Mouse (Mus musculus) CH12.LX (cell line): ENCODE measurements around the gene March4. TPM values are rescaled to one million over a fixed set of nuclear protein-coding genes. Genes with fewer than 3 reads are reported as not detected.

Source experiments
- DNase-seq: peaks from one replicate; pipeline ENCODE4 v3.0.0-alpha.2; 2013; ENCODE audit errors: extremely low read depth
- H3K27ac ChIP-seq: 2 replicates; pipeline ENCODE4 v1.5.1; 2012; ENCODE audit warnings: low read depth, mild to moderate bottlenecking, control low read depth, moderate library complexity; ENCODE audit not compliant: insufficient read depth
- H3K27me3 ChIP-seq: replicated peaks from 2 replicates; pipeline ENCODE3; 2012; ENCODE audit warnings: inconsistent platforms
- H3K36me3 ChIP-seq, 2 experiments: replicated peaks in 1 of 2; 2 replicates each; pipeline versions ENCODE3 to v1.6.1; 2012; ENCODE audit warnings: inconsistent platforms in 1 of 2, low read length in 1 of 2, mild to moderate bottlenecking in 1 of 2, mixed read lengths in 1 of 2, moderate library complexity in 1 of 2; ENCODE audit not compliant: control insufficient read depth in 1 of 2, insufficient read depth in 1 of 2
- H3K4me1 ChIP-seq, 2 experiments: 2 replicates each; pipeline ENCODE4 v1.6.1; 2012; ENCODE audit warnings: inconsistent platforms in 1 of 2, moderate library complexity in 1 of 2; ENCODE audit not compliant: insufficient read depth in 2 of 2, control insufficient read depth in 1 of 2
- H3K4me2 ChIP-seq: 2 replicates; pipeline ENCODE4 v1.6.1; 2012; ENCODE audit warnings: low read depth, mild to moderate bottlenecking, control low read depth; ENCODE audit not compliant: poor library complexity, insufficient read depth, severe bottlenecking
- H3K4me3 ChIP-seq, 3 experiments: fragments of 150-350 bp in 1 of 3; sonication (generic) in 1 of 3; replicated peaks in 1 of 3; 2 replicates each; pipeline versions ENCODE3 to v1.5.1; 2011 to 2012; ENCODE audit warnings: low read depth in 2 of 3, low read length in 2 of 3, mild to moderate bottlenecking in 2 of 3, moderate library complexity in 2 of 3, control low read depth in 1 of 3, improper control_type of control experiment in 1 of 3, inconsistent platforms in 1 of 3, mixed read lengths in 1 of 3; ENCODE audit not compliant: poor library complexity in 1 of 3
- H3K79me2 ChIP-seq: replicated peaks from 2 replicates; pipeline ENCODE4 v1.6.1; 2012; ENCODE audit warnings: mild to moderate bottlenecking, moderate library complexity; ENCODE audit not compliant: control insufficient read depth, poor library complexity, insufficient read depth, severe bottlenecking; ENCODE audit errors: extremely low read depth
- H3K9ac ChIP-seq: 2 replicates; pipeline ENCODE4 v1.6.1; 2012; ENCODE audit warnings: low read depth, mild to moderate bottlenecking, control low read depth, moderate library complexity; ENCODE audit not compliant: insufficient read depth
- H3K9me3 ChIP-seq: replicated peaks from 2 replicates; pipeline ENCODE3; 2012; ENCODE audit warnings: low read length, inconsistent platforms, mixed read lengths
- BHLHE40 ChIP-seq: IDR thresholded peaks from 2 replicates; pipeline ENCODE4 v1.6.1; 2011; ENCODE audit warnings: mild to moderate bottlenecking, low read depth, low read length, improper control_type of control experiment
- CHD1 ChIP-seq: IDR thresholded peaks from 2 replicates; pipeline ENCODE4 v1.6.1; 2012; ENCODE audit warnings: low read depth, low read length, improper control_type of control experiment, inconsistent platforms
- CHD2 ChIP-seq: IDR thresholded peaks from 2 replicates; pipeline ENCODE4 v1.6.1; 2011; ENCODE audit warnings: low read length, improper control_type of control experiment
- CTCF ChIP-seq, 2 experiments: IDR thresholded peaks in 1 of 2; conservative IDR thresholded peaks in 1 of 2; 2 replicates each; pipeline ENCODE4 v1.5.1; 2011 to 2012; ENCODE audit warnings: low read depth in 2 of 2, low read length in 2 of 2, improper control_type of control experiment in 1 of 2, inconsistent platforms in 1 of 2, mild to moderate bottlenecking in 1 of 2, moderate library complexity in 1 of 2
- E2F4 ChIP-seq: IDR thresholded peaks from 2 replicates; pipeline ENCODE4 v1.6.1; 2011; ENCODE audit warnings: low read depth, low read length, improper control_type of control experiment; ENCODE audit not compliant: insufficient replicate concordance
- ELF1 ChIP-seq: IDR thresholded peaks from 2 replicates; pipeline ENCODE4 v1.6.1; 2014; ENCODE audit warnings: low read depth, mild to moderate bottlenecking, inconsistent platforms, low read length, improper control_type of control experiment
- EP300 ChIP-seq: IDR thresholded peaks from 2 replicates; pipeline ENCODE4 v1.6.1; 2011; ENCODE audit warnings: low read length, improper control_type of control experiment
- GABPA ChIP-seq: IDR thresholded peaks from 2 replicates; pipeline ENCODE4 v1.6.1; 2012; ENCODE audit warnings: low read depth, low read length, improper control_type of control experiment, inconsistent platforms; ENCODE audit not compliant: insufficient replicate concordance
- HCFC1 ChIP-seq: IDR thresholded peaks from 2 replicates; pipeline ENCODE4 v1.6.1; 2012; ENCODE audit warnings: low read depth, mild to moderate bottlenecking, inconsistent platforms, low read length, improper control_type of control experiment
- JUN ChIP-seq: IDR thresholded peaks from 2 replicates; pipeline ENCODE4 v1.6.1; 2011; ENCODE audit warnings: low read depth, mild to moderate bottlenecking, low read length, improper control_type of control experiment, moderate library complexity; ENCODE audit not compliant: insufficient read depth
- JUND ChIP-seq: conservative IDR thresholded peaks from 2 replicates; pipeline ENCODE4 v1.6.1; 2011; ENCODE audit warnings: low read depth, low read length, improper control_type of control experiment
- MAFK ChIP-seq: IDR thresholded peaks from 2 replicates; pipeline ENCODE4 v1.6.1; 2011; ENCODE audit warnings: low read length, improper control_type of control experiment; ENCODE audit not compliant: insufficient replicate concordance
- MAZ ChIP-seq: IDR thresholded peaks from 2 replicates; pipeline ENCODE4 v1.6.1; 2012; ENCODE audit warnings: low read depth, mild to moderate bottlenecking, inconsistent platforms, low read length, improper control_type of control experiment, moderate library complexity
- MEF2A ChIP-seq: IDR thresholded peaks from 2 replicates; pipeline ENCODE4 v1.6.1; 2014; ENCODE audit warnings: low read depth, mild to moderate bottlenecking, inconsistent platforms, low read length, improper control_type of control experiment, borderline replicate concordance
- MXI1 ChIP-seq: IDR thresholded peaks from 2 replicates; pipeline ENCODE4 v1.6.1; 2011; ENCODE audit warnings: mild to moderate bottlenecking, low read depth, low read length, improper control_type of control experiment
- MYC ChIP-seq: IDR thresholded peaks from 2 replicates; pipeline ENCODE4 v1.6.1; 2011; ENCODE audit warnings: low read depth, mild to moderate bottlenecking, improper control_type of control experiment, low read length
- NELFE ChIP-seq: IDR thresholded peaks from 2 replicates; pipeline ENCODE4 v1.6.1; 2011; ENCODE audit warnings: low read depth, low read length, improper control_type of control experiment
- NRF1 ChIP-seq: IDR thresholded peaks from 2 replicates; pipeline ENCODE4 v1.6.1; 2014; ENCODE audit warnings: low read depth, mild to moderate bottlenecking, inconsistent platforms, low read length, improper control_type of control experiment, moderate library complexity
- PAX5 ChIP-seq: IDR thresholded peaks from 2 replicates; pipeline ENCODE4 v1.6.1; 2012; ENCODE audit warnings: low read length, inconsistent platforms, mixed read lengths
- RAD21 ChIP-seq: IDR thresholded peaks from 2 replicates; pipeline ENCODE4 v1.6.1; 2011; ENCODE audit warnings: low read depth, mild to moderate bottlenecking, low read length, improper control_type of control experiment, moderate library complexity
- RCOR1 ChIP-seq: conservative IDR thresholded peaks from 2 replicates; pipeline ENCODE4 v1.6.1; 2012; ENCODE audit warnings: low read depth, mild to moderate bottlenecking, inconsistent platforms, low read length, improper control_type of control experiment
- TCF12 ChIP-seq: IDR thresholded peaks from 2 replicates; pipeline ENCODE4 v1.6.1; 2014; ENCODE audit warnings: low read depth, mild to moderate bottlenecking, inconsistent platforms, low read length, improper control_type of control experiment
- USF1 ChIP-seq: IDR thresholded peaks from 2 replicates; pipeline ENCODE4 v1.6.1; 2014; ENCODE audit warnings: low read depth, mild to moderate bottlenecking, inconsistent platforms, low read length, improper control_type of control experiment
- USF2 ChIP-seq: conservative IDR thresholded peaks from 2 replicates; pipeline ENCODE4 v1.6.1; 2011; ENCODE audit warnings: low read depth, low read length, improper control_type of control experiment
- ZC3H11A ChIP-seq: IDR thresholded peaks from 2 replicates; pipeline ENCODE4 v1.6.1; 2012; ENCODE audit warnings: low read depth, mild to moderate bottlenecking, inconsistent platforms, low read length, improper control_type of control experiment
- ZKSCAN1 ChIP-seq: IDR thresholded peaks from 2 replicates; pipeline ENCODE4 v1.6.1; 2012; ENCODE audit warnings: low read depth, inconsistent platforms, low read length, improper control_type of control experiment, borderline replicate concordance
- dilution Hi-C: fragments of 300-500 bp; cut with MboI; formaldehyde crosslinking; loops from 2 replicates; pipeline ENCODE4 v1.14.3; 2020; ENCODE audit warnings: low sequenced_read_pairs; ENCODE audit not compliant: extremely low pct_unique_long_range_greater_than_20kb, extremely low pct_ligation_motif_present
- in situ Hi-C: fragments of 300-500 bp; cut with MboI; formaldehyde crosslinking; loops from 3 replicates; pipeline ENCODE4 v1.14.3; 2019; ENCODE audit warnings: low sequenced_read_pairs, low pct_ligation_motif_present, low pct_unique_long_range_greater_than_20kb, mixed read lengths
- polyA plus RNA-seq: library from polyadenylated mRNA; unstranded; fragments of >175 nt; gene quantifications from 2 replicates; pipeline ENCODE4 v1.2.1, GENCODE M21; 2012; ENCODE audit warnings: low read depth; ENCODE audit not compliant: insufficient read length
- total RNA-seq, 2 experiments: library from RNA; depleted of rRNA; stranded (reverse); fragments of 300-350 nt in 1 of 2; fragments of >200 nt in 1 of 2; gene quantifications; 2 replicates each; pipeline ENCODE4 v1.2.3; 2012 to 2014

Gene March4
- total and polyA plus RNA-seq, 3 experiments: 0.04 TPM; not detected in 2

DNA sequence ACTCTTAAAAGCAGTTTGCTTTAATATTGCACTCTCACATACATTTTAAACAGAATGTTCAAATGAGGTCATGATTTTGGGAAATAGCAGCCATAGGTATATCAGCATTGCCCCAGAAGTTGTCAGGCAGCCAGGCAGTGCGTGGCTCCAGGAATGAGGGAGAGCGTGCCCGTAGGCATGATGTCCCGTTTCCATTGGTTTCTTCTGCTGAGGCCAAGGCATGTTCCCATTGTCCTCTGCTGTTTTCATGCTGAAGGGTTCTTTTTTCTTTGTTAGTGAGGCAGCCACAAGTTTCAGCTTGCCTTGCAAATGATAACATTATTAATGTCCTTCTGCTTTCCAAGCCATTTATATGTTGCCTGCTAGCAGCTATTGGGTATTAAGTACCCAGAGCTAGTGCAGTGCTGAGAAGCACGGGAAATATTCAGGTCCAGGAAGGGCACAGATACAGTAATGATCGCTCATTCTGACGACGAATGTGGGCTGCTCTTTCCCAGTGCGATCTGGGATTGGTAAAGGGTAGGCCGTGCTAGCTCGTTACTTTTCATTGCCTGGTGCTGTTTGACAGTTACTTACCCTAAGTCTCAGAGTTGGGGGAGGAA, 156.9 kb downstream of the March4 start:
- Histone ChIP-seq H3K9ac (no peak overlapping the region), H3K4me1 (no peaks in the 10 kb centered on the region), H3K27me3 (no peaks in the 10 kb centered on the region), H3K4me3 (no peak overlapping the region)
- no peak for TF ChIP-seq PAX5
- TF ChIP-seq HCFC1: no peak
- TF ChIP-seq CTCF (conservative IDR thresholded peaks at IDR 0.05 in 1 of 2, IDR thresholded peaks at IDR 0.05 in 1 of 2; ENCODE audit: low read depth in 2 of 2, low read length in 2 of 2): no peak
- TF ChIP-seq NRF1: no peak
- TF ChIP-seq GABPA: no peak
- TF ChIP-seq TCF12: no peak
- no peak for TF ChIP-seq ZKSCAN1
- TF ChIP-seq JUND: no peak
- no peak for TF ChIP-seq USF1
- TF ChIP-seq, all 38 proteins: peak for 0
- H3K79me2 ChIP-seq: no peaks in the 10 kb centered on the region
- dilution Hi-C loops (no loop called here), in situ Hi-C loops (no loop called here)
- H3K4me2 ChIP-seq: no peak overlapping the region
- DNase-seq: no peak
- H3K9me3 ChIP-seq: peaks cover 5% of the 10 kb centered on the region
- H3K36me3 ChIP-seq: peaks cover 22 to 87% of the 10 kb centered on the region in 2 experiments
- H3K27ac ChIP-seq: no peak overlapping the region

DNA sequence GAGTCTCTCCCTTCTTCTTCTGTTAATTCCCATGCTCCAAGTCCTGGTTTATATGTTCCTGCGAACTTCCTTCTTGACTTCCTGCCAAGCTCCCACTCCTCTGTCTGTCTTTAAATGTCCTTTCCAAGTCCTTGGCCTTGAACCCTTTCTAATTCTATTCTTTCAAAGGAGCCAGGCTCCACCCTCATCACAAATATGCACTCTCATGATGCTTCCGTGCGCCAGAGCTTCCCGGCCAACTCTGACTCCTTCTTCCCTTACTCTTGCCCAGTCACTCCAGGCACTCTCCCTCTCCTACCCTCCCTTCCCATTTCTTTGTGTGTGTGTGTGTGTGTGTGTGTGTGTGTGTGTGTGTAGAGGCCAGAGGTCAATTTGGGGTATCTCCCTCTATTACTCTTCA, 158.6 kb downstream of the March4 start:
- DNase-seq: no peak
- H3K27me3 ChIP-seq: no peaks in the 10 kb centered on the region
- H3K9ac ChIP-seq: no peak overlapping the region
- peaks cover 5% of the 10 kb centered on the region for H3K9me3 ChIP-seq
- H3K79me2 ChIP-seq: no peaks in the 10 kb centered on the region
- no peak overlapping the region for H3K27ac ChIP-seq
- no peak overlapping the region for H3K4me3 ChIP-seq
- dilution Hi-C loops: no loop called here
- H3K4me1 ChIP-seq: no peaks in the 10 kb centered on the region
- TF ChIP-seq NELFE (no peak), BHLHE40 (no peak), USF1 (no peak), EP300 (no peak), JUN (no peak), RCOR1 (no peak), ZC3H11A (no peak), HCFC1 (no peak), CHD1 (no peak), RAD21 (no peak), CHD2 (no peak), MEF2A (no peak), E2F4 (no peak), MAFK (no peak), MYC (no peak), MXI1 (no peak), USF2 (no peak), MAZ (no peak), ELF1 (no peak)
- H3K36me3 ChIP-seq: peaks cover 15 to 77% of the 10 kb centered on the region in 2 experiments
- H3K4me2 ChIP-seq: no peak overlapping the region
- in situ Hi-C loops: no loop called here
